In genomic region chr14:55603633-55604576, GRCm38 (mm10) we compare ENCODE assay signal across 8 mouse cellular contexts. TPM values are rescaled to one million over a fixed set of nuclear protein-coding genes. Genes with fewer than 3 reads are reported as not detected.
DNase-seq lines count a peak whose midpoint lies in the region; ATAC-seq and TF ChIP-seq lines count a peak whose summit lies in the region.

No protein-coding gene starts in this region.

- peak overlapping the region; percentile 52; the same call in 1 of the 2 replicates for H3K9ac ChIP-seq in kidney, embryonic 14.5 days (ENCODE audit: low read depth, low read length)
- peak overlapping the region; percentile 52; the same call in 1 of the 2 replicates for H3K9ac ChIP-seq in limb, embryonic 15.5 days

- peak; percentile 94 for DNase-seq in A20 (ENCODE audit: low read depth, low spot score)
- peak; percentile 93 to 95 for DNase-seq in heart, adult 9 months (ENCODE audit: low spot score in 2 of 2)
- peak; percentile 83 to 93 for DNase-seq in monocyte, adult 2 months (ENCODE audit: low read depth in 1 of 2, low spot score in 2 of 2)
- DNase-seq in spleen, postnatal 36 days (ENCODE audit: low spot score in 2 of 2): peak; percentile 96

- peak overlapping the region; percentile 76 for H3K4me3 ChIP-seq in bone marrow macrophage, adult 2 months (ENCODE audit: insufficient read depth, low read length)
- H3K4me3 ChIP-seq in embryonic fibroblast, embryonic 13.5 days (ENCODE audit: insufficient read depth, low read length): peak overlapping the region; percentile 57
- peak overlapping the region; percentile 33 for H3K4me3 ChIP-seq in kidney, embryonic 14.5 days (ENCODE audit: low read length)
- peak overlapping the region; percentile 43 for H3K4me3 ChIP-seq in limb, embryonic 15.5 days

- H3K27me3 ChIP-seq in kidney, embryonic 14.5 days (ENCODE audit: control insufficient read depth, insufficient read depth, low read length): no peaks in the 10 kb centered on the region
- no peaks in the 10 kb centered on the region for H3K27me3 ChIP-seq in limb, embryonic 15.5 days

- peak; percentile 91 for ATAC-seq in kidney, embryonic 14.5 days (ENCODE audit: low FRiP score, low TSS enrichment)
- peak; percentile 82 for ATAC-seq in limb, embryonic 15.5 days (ENCODE audit: insufficient number of reproducible peaks, low FRiP score, low TSS enrichment, low read depth)

- WGBS in kidney, embryonic 14.5 days: 13% methylated on average over 19 of the region's 19 CpGs
- 15% methylated on average over 19 of the region's 19 CpGs for WGBS in limb, embryonic 15.5 days

- peak; percentile 33; the same call in 1 of the 2 replicates for TF ChIP-seq POLR2A in bone marrow macrophage, adult 2 months (IDR thresholded peaks at IDR 0.05; ENCODE audit: borderline replicate concordance, low read depth, low read length)
- TF ChIP-seq POLR2A in embryonic fibroblast, embryonic 13.5 days (IDR thresholded peaks at IDR 0.05; ENCODE audit: low read depth, low read length): peak; percentile 70; the same call in 1 of the 2 replicates

- H3K36me3 ChIP-seq in kidney, embryonic 14.5 days (ENCODE audit: control insufficient read depth, insufficient read depth, low read length): peaks cover 65% of the 10 kb centered on the region
- H3K36me3 ChIP-seq in limb, embryonic 15.5 days: peaks cover 78% of the 10 kb centered on the region

- peak overlapping the region; percentile 93 for H3K27ac ChIP-seq in bone marrow macrophage, adult 2 months (ENCODE audit: insufficient read depth, low read depth, low read length)
- peak overlapping the region; percentile 76 for H3K27ac ChIP-seq in embryonic fibroblast, embryonic 13.5 days (ENCODE audit: insufficient read depth, low read length)
- peak overlapping the region; percentile 70 for H3K27ac ChIP-seq in kidney, embryonic 14.5 days (ENCODE audit: low read depth, low read length)
- H3K27ac ChIP-seq in limb, embryonic 15.5 days: peak overlapping the region; percentile 83

- H3K4me2 ChIP-seq in kidney, embryonic 14.5 days (replicated peaks; ENCODE audit: low read depth, low read length): peak overlapping the region; percentile 41
- peak overlapping the region; percentile 60 for H3K4me2 ChIP-seq in limb, embryonic 15.5 days

- TF ChIP-seq CTCF in bone marrow macrophage, adult 2 months (IDR thresholded peaks at IDR 0.05; ENCODE audit: low read depth, low read length): peak; percentile 25
- peak; percentile 86; the same call in 1 of the 2 replicates for TF ChIP-seq CTCF in embryonic fibroblast, embryonic 13.5 days (IDR thresholded peaks at IDR 0.05; ENCODE audit: borderline replicate concordance, insufficient read depth, low read length)

- peaks cover 6% of the 10 kb centered on the region; the same call in 1 of the 2 replicates for H3K4me1 ChIP-seq in bone marrow macrophage, adult 2 months (ENCODE audit: control insufficient read depth, insufficient read depth, low read length)
- H3K4me1 ChIP-seq in embryonic fibroblast, embryonic 13.5 days (ENCODE audit: control insufficient read depth, insufficient read depth, low read length): no peaks in the 10 kb centered on the region
- H3K4me1 ChIP-seq in kidney, embryonic 14.5 days (ENCODE audit: control insufficient read depth, insufficient read depth, low read length): peaks cover 5% of the 10 kb centered on the region; the same call in 1 of the 2 replicates
- peaks cover 22% of the 10 kb centered on the region for H3K4me1 ChIP-seq in limb, embryonic 15.5 days

- H3K9me3 ChIP-seq in kidney, embryonic 14.5 days (ENCODE audit: control insufficient read depth, low read length): no peaks in the 10 kb centered on the region
- no peaks in the 10 kb centered on the region for H3K9me3 ChIP-seq in limb, embryonic 15.5 days

RNA-seq across cellular contexts. Expression of gene Irf9, which starts 0.5 kb away (rescaled TPM):
- 74.7 and 77.7 TPM in 2 replicates for polyA plus RNA-seq in bone marrow macrophage, adult 2 months (2012; ENCODE audit: insufficient read depth, insufficient read length, missing spikeins)
- polyA plus RNA-seq in embryonic fibroblast, embryonic 13.5 days (2011; ENCODE audit: insufficient read length, low read depth, missing spikeins): 24.2 and 33.2 TPM in 2 replicates
- polyA plus RNA-seq in kidney, embryonic 14.5 days (2014; fragmentation: Nextera tagmentation; extraction: Ambion mirVana): 9.7 and 11.6 TPM in 2 replicates
- polyA plus RNA-seq in limb, embryonic 15.5 days (2015; fragmentation: Nextera tagmentation; extraction: Ambion mirVana): 13.2 and 13.7 TPM in 2 replicates

RNA-seq across cellular contexts. Expression of gene Rnf31, which starts 12.4 kb away (rescaled TPM):
- 38.5 and 45.6 TPM in 2 replicates for polyA plus RNA-seq in bone marrow macrophage, adult 2 months (2012; ENCODE audit: insufficient read depth, insufficient read length, missing spikeins)
- 17.0 and 24.7 TPM in 2 replicates for polyA plus RNA-seq in embryonic fibroblast, embryonic 13.5 days (2011; ENCODE audit: insufficient read length, low read depth, missing spikeins)
- 12.4 and 17.7 TPM in 2 replicates for polyA plus RNA-seq in kidney, embryonic 14.5 days (2014; fragmentation: Nextera tagmentation; extraction: Ambion mirVana)
- 20.0 and 20.6 TPM in 2 replicates for polyA plus RNA-seq in limb, embryonic 15.5 days (2015; fragmentation: Nextera tagmentation; extraction: Ambion mirVana)

RNA-seq across cellular contexts. Expression of gene Psme2, which starts 13.0 kb away (rescaled TPM):
- polyA plus RNA-seq in bone marrow macrophage, adult 2 months (2012; ENCODE audit: insufficient read depth, insufficient read length, missing spikeins): 219 and 291 TPM in 2 replicates
- polyA plus RNA-seq in embryonic fibroblast, embryonic 13.5 days (2011; ENCODE audit: insufficient read length, low read depth, missing spikeins): 169 and 242 TPM in 2 replicates
- 224 and 286 TPM in 2 replicates for polyA plus RNA-seq in kidney, embryonic 14.5 days (2014; fragmentation: Nextera tagmentation; extraction: Ambion mirVana)
- 239 and 241 TPM in 2 replicates for polyA plus RNA-seq in limb, embryonic 15.5 days (2015; fragmentation: Nextera tagmentation; extraction: Ambion mirVana)

RNA-seq across cellular contexts. Expression of gene Rec8, which starts 13.9 kb away (rescaled TPM):
- 0.25 TPM in 1 of 2 replicates, not detected in the other for polyA plus RNA-seq in bone marrow macrophage, adult 2 months (2012; ENCODE audit: insufficient read depth, insufficient read length, missing spikeins)
- polyA plus RNA-seq in embryonic fibroblast, embryonic 13.5 days (2011; ENCODE audit: insufficient read length, low read depth, missing spikeins): 0.65 TPM in 1 of 2 replicates, not detected in the other
- polyA plus RNA-seq in kidney, embryonic 14.5 days (2014; fragmentation: Nextera tagmentation; extraction: Ambion mirVana): 17.5 and 25.1 TPM in 2 replicates
- 3.3 TPM in 2 replicates for polyA plus RNA-seq in limb, embryonic 15.5 days (2015; fragmentation: Nextera tagmentation; extraction: Ambion mirVana)

RNA-seq across cellular contexts. Expression of gene Emc9, which starts 18.8 kb away (rescaled TPM):
- polyA plus RNA-seq in bone marrow macrophage, adult 2 months (2012; ENCODE audit: insufficient read depth, insufficient read length, missing spikeins): 19.3 and 21.9 TPM in 2 replicates
- 8.9 and 10.0 TPM in 2 replicates for polyA plus RNA-seq in embryonic fibroblast, embryonic 13.5 days (2011; ENCODE audit: insufficient read length, low read depth, missing spikeins)
- polyA plus RNA-seq in kidney, embryonic 14.5 days (2014; fragmentation: Nextera tagmentation; extraction: Ambion mirVana): 5.6 and 7.5 TPM in 2 replicates
- 12.6 and 16.2 TPM in 2 replicates for polyA plus RNA-seq in limb, embryonic 15.5 days (2015; fragmentation: Nextera tagmentation; extraction: Ambion mirVana)

Comparison
In these comparisons a context has a peak if more than half of its experiments do, and no peak if none do; other contexts are left out.
1. Peak in every context shown above with its lines: DNase-seq, ATAC-seq, H3K4me3 ChIP-seq and H3K27ac ChIP-seq.